Mouse (Mus musculus) midbrain, embryonic 16.5 days (tissue): Measurements from ENCODE around the gene Ehmt1. TPM values are rescaled to one million over a fixed set of nuclear protein-coding genes. Genes with fewer than 3 reads are reported as not detected.

ENCODE experiments used
- ATAC-seq: fragments of 200-750 bp; cut with Nextera tagmentation; 2 replicates; pipeline ENCODE4 v1.8.0; 2017; ENCODE audit warnings: moderate TSS enrichment
- H3K27ac ChIP-seq: fragments of 300-500 bp; sonication (generic); 2 replicates; pipeline ENCODE4 v1.5.1; 2014; ENCODE audit warnings: mild to moderate bottlenecking, low read length, mixed read lengths
- H3K27me3 ChIP-seq: fragments of 300-500 bp; sonication (generic); 2 replicates; pipeline ENCODE4 v1.6.1; 2014; ENCODE audit warnings: low read depth, low read length, mixed read lengths; ENCODE audit not compliant: control insufficient read depth, insufficient read depth
- H3K36me3 ChIP-seq: fragments of 300-500 bp; sonication (generic); 2 replicates; pipeline ENCODE4 v1.6.1; 2014; ENCODE audit warnings: mild to moderate bottlenecking, low read length, moderate library complexity, mixed read lengths; ENCODE audit not compliant: control insufficient read depth, insufficient read depth
- H3K4me1 ChIP-seq: fragments of 300-500 bp; sonication (generic); 2 replicates; pipeline ENCODE4 v1.6.1; 2014; ENCODE audit warnings: mild to moderate bottlenecking, low read length, mixed read lengths; ENCODE audit not compliant: control insufficient read depth, insufficient read depth
- H3K4me2 ChIP-seq: fragments of 300-500 bp; sonication (generic); 2 replicates; pipeline ENCODE4 v1.6.1; 2014; ENCODE audit warnings: mild to moderate bottlenecking, low read length, mixed read lengths
- H3K4me3 ChIP-seq: fragments of 300-500 bp; sonication (generic); 2 replicates; pipeline ENCODE4 v1.5.1; 2014; ENCODE audit warnings: low read depth, mild to moderate bottlenecking, low read length, moderate library complexity, mixed read lengths
- H3K9ac ChIP-seq: fragments of 300-500 bp; sonication (generic); 2 replicates; pipeline ENCODE4 v1.6.1; 2014; ENCODE audit warnings: low read depth, low read length, mixed read lengths
- H3K9me3 ChIP-seq: fragments of 300-500 bp; sonication (generic); replicated peaks from 2 replicates; pipeline ENCODE4 v1.6.1; 2014; ENCODE audit warnings: mild to moderate bottlenecking, low read length, mixed read lengths; ENCODE audit not compliant: control insufficient read depth, poor library complexity, severe bottlenecking
- WGBS: fragments of 180-500 bp; shearing (Covaris S2); extraction: QIAGEN DNeasy Blood & Tissue Kit; methylation state at CpG from one replicate; pipeline ENCODE4 v1.1.7; 2014; 5-methylcytosine and 5-hydroxymethylcytosine counted together
- polyA plus RNA-seq: library from polyadenylated mRNA; unstranded; fragments of >200 nt; fragmentation: Nextera tagmentation; extraction: Ambion mirVana; gene quantifications from 2 replicates; pipeline ENCODE4 v1.2.1, GENCODE M21; 2015

The Ehmt1 gene
- polyA plus RNA-seq, 1 experiment from 2014 or later, result 90.7 TPM

DNA sequence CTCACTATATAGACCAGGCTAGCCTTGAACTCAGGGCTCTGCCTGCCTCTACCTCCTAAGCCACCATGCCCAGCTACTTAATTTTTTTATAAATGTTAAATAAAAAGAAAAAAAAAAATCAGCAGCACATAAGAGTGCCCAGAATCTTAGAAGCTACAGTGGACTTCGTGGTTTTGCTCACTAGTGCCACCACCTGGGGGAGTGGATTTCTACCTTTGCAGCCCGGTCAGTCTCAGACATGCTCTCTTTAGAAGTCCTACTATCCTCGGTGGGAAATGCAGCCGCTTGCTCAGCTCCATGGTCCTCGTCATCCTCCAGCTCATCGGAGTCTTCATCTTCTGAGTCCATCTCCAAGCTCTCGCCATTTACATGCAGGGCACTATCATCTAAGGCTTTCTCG lies 56.4 kb downstream of the Ehmt1 start:
- H3K4me3 ChIP-seq, result no peak overlapping the region
- no peaks in the 10 kb centered on the region for H3K9me3 ChIP-seq
- no peaks in the 10 kb centered on the region for H3K27me3 ChIP-seq
- H3K36me3 ChIP-seq, result peaks cover 11% of the 10 kb centered on the region
- H3K27ac ChIP-seq, result no peak overlapping the region
- H3K4me2 ChIP-seq, result no peak overlapping the region
- no peak for ATAC-seq
- 88% methylated on average over 8 of the region's 8 CpGs for WGBS
- H3K9ac ChIP-seq, result no peak overlapping the region
- no peaks in the 10 kb centered on the region for H3K4me1 ChIP-seq

DNA sequence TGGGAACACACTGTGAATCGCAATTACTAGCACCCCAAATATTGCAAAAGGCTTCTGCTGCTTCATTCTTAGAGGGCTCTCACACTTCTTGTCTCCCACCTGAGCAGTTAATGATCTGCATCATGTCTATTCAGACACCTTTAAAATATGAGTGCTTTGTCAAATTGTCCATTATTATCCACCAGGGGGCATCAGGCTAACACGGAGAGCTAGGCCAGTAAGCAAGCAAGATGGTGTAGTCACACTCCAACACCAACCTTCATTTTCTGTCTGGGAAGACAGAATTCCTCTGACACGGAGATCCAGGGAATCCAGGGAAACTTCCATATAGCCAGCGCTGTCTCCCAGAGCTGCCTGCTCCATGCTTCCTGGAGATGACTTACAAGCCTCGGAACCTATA lies 67.0 kb downstream of the Ehmt1 start:
- H3K9me3 ChIP-seq, result no peaks in the 10 kb centered on the region
- H3K9ac ChIP-seq, result no peak overlapping the region
- no peak overlapping the region for H3K27ac ChIP-seq
- H3K36me3 ChIP-seq, result peaks cover 21% of the 10 kb centered on the region
- no peak overlapping the region for H3K4me3 ChIP-seq
- no peak overlapping the region for H3K4me2 ChIP-seq
- WGBS, result 73% methylated on average over 5 of the region's 5 CpGs
- H3K27me3 ChIP-seq, result no peaks in the 10 kb centered on the region
- H3K4me1 ChIP-seq, result no peaks in the 10 kb centered on the region
- no peak for ATAC-seq

DNA sequence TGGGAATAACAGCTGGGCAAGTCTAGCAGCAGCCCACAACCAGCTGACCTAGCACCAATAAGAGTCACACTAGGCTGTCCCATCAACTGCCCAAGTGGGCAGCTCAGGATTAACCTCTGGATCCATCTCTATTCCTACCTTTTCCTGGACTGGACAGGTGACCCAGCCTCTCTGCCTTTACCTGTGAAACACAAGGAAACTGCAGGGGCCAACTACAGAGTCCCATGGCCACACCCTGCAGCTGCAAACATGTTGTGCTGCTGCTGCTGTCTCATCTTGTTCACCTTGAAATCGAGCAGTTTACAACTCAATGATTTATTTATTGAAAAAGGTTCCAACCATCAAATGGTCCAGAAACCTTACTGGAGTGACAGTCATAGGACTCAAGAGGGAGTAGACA lies 72.9 kb downstream of the Ehmt1 start:
- Histone ChIP-seq H3K9ac (no peak overlapping the region), H3K9me3 (no peaks in the 10 kb centered on the region), H3K4me2 (no peak overlapping the region), H3K36me3 (peaks cover 18% of the 10 kb centered on the region), H3K27me3 (no peaks in the 10 kb centered on the region), H3K4me1 (no peaks in the 10 kb centered on the region), H3K27ac (no peak overlapping the region), H3K4me3 (no peak overlapping the region)
- no peak for ATAC-seq
- 90% methylated on average over 1 of the region's 1 CpGs for WGBS

DNA sequence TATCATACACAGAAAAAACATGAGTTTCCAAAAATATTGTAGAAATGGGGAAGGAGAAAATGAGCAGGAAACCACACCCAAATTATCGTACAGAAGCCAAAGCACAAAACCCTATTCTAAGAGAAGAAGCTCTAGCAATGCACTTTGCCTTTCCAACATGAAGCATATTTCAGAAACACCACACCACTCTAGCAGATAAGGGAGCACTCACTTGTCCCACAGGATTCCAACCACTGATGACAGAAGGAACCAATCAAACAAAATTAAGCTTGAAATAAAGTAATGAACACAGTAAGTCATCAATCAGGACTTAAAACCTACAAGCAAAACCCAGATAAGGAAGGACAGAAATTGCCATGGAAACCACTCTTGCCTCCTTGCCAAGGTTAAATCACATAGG lies 74.2 kb downstream of the Ehmt1 start:
- no peak for ATAC-seq
- WGBS, result 98% methylated on average over 1 of the region's 1 CpGs

DNA sequence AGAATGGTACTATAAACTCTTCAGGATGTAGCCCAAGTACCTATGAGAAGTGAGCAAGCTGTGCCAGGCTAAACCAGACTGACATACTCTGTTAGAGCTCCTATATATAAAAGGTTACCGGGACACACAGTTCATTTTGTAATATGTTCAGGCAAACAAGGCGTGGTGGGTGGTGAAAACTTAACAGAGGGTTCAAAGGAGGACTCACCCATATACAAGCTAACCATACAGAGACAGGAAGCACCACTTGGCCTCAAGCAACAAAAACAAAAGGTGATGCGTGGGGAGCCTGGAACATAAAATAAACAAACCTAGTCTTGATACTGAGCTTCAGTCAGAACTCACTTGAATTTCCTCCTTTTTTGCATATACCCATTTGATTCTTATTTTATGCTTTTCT lies 88.8 kb downstream of the Ehmt1 start:
- no peak overlapping the region for H3K4me3 ChIP-seq
- peaks cover 9% of the 10 kb centered on the region; the same call in 1 of the 2 replicates for H3K36me3 ChIP-seq
- H3K9me3 ChIP-seq, result no peaks in the 10 kb centered on the region
- no peak overlapping the region for H3K27ac ChIP-seq
- no peaks in the 10 kb centered on the region for H3K27me3 ChIP-seq
- no peak for ATAC-seq
- no peak overlapping the region for H3K4me2 ChIP-seq
- no peak overlapping the region for H3K9ac ChIP-seq
- H3K4me1 ChIP-seq, result no peaks in the 10 kb centered on the region
- 86% methylated on average over 3 of the region's 3 CpGs for WGBS

More for the DNA sequence above, 74.2 kb downstream of the Ehmt1 start:
- H3K27ac ChIP-seq, result no peak overlapping the region
- H3K36me3 ChIP-seq, result peaks cover 19% of the 10 kb centered on the region
- H3K27me3 ChIP-seq, result no peaks in the 10 kb centered on the region
- H3K4me2 ChIP-seq, result no peak overlapping the region
- no peaks in the 10 kb centered on the region for H3K9me3 ChIP-seq
- no peaks in the 10 kb centered on the region for H3K4me1 ChIP-seq
- no peak overlapping the region for H3K4me3 ChIP-seq
- H3K9ac ChIP-seq, result no peak overlapping the region

DNA sequence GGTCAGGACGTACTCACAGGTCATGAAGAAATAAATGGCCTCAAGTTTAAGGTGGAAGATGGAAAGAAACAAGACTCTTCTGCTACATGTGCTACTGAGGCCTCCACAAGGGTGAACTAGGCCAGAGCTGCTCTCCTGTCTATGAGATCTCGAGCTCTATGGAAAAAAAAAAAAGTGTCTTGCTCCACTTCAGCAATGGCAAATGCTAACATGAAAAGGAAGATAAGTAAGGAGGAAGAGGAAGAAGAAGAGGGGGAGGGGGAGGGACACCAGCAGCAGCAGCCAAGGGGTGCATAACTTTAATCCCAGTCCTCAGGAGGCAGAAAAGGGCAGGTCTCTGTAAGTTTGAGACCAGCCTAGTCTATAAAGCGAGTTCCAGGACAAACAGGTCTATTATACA lies 109.7 kb downstream of the Ehmt1 start:
- no peak overlapping the region for H3K27ac ChIP-seq
- no peaks in the 10 kb centered on the region for H3K27me3 ChIP-seq
- peaks cover 47% of the 10 kb centered on the region for H3K36me3 ChIP-seq
- no peaks in the 10 kb centered on the region for H3K9me3 ChIP-seq
- no peaks in the 10 kb centered on the region for H3K4me1 ChIP-seq
- 92% methylated on average over 3 of the region's 3 CpGs for WGBS
- no peak overlapping the region for H3K4me2 ChIP-seq
- no peak for ATAC-seq
- H3K4me3 ChIP-seq, result no peak overlapping the region
- H3K9ac ChIP-seq, result no peak overlapping the region

DNA sequence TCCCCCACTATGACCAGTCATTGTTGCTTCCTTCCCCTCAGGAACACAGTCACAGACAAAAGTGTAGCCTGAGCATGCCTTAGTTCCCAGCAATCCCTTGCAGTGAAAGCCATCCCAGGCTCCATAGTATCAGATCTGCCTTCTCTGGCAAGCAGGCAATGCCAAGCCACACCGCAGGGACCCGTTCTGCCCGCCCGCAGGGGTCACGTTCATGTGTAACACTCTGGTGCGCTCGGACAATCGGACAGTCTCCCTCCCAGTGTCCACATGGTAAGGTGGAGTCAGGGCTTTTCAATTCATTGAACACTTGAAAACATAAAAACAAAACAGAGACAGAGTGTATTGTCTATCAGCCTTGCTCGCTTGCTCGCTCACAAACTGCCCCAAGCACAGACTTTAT lies 111.7 kb downstream of the Ehmt1 start:
- Histone ChIP-seq H3K4me2 (no peak overlapping the region), H3K4me1 (no peaks in the 10 kb centered on the region), H3K9me3 (no peaks in the 10 kb centered on the region), H3K9ac (no peak overlapping the region), H3K27ac (no peak overlapping the region), H3K36me3 (peaks cover 51% of the 10 kb centered on the region), H3K4me3 (no peak overlapping the region), H3K27me3 (no peaks in the 10 kb centered on the region)
- 76% methylated on average over 10 of the region's 10 CpGs for whole genome bisulfite sequencing
- ATAC-seq, result no peak

DNA sequence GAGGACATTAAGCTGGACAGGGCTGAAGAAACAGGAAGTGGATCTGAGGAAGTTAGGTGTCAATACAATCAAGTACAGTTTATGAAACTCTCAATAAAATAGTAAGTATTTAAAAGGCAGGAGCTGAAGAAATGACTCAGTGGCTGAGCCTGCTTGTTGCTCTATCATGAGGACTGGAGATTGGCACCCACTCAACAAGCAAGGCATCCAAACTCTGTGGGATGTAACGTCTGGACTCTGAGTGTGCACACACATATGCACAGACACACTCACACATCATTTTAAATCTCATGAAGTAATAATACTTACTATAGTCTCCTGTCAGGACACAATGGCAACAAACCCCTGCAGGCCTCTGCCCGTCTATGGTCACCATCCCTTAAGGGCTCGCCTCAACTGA lies 112.4 kb downstream of the Ehmt1 start:
- no peak overlapping the region for H3K9ac ChIP-seq
- H3K27ac ChIP-seq, result no peak overlapping the region
- H3K27me3 ChIP-seq, result no peaks in the 10 kb centered on the region
- H3K4me1 ChIP-seq, result no peaks in the 10 kb centered on the region
- H3K4me3 ChIP-seq, result no peak overlapping the region
- WGBS, result 91% methylated on average over 3 of the region's 3 CpGs
- H3K9me3 ChIP-seq, result no peaks in the 10 kb centered on the region
- ATAC-seq, result no peak
- peaks cover 52% of the 10 kb centered on the region for H3K36me3 ChIP-seq
- H3K4me2 ChIP-seq, result no peak overlapping the region

DNA sequence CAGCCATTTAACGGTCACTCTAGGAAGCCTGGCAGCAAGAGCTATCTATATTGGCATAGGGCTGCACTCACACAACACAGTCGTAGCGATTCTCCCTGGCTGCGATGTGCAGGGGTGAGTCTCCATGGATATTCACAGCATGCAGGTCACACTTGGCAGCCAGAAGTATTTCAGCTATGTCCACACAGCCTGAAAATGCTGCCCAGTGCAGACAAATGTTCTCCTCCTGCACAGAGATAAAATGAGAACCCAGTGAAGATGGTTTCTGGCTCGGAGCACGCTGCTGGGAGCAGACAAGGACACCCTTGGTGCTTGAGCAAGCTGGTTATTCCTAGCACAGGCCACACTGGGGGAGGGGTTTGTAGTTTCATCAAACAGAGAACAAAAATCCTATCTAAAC lies 113.3 kb downstream of the Ehmt1 start:
- no peak for ATAC-seq
- 83% methylated on average over 6 of the region's 6 CpGs for WGBS
- Histone ChIP-seq H3K4me2 (no peak overlapping the region), H3K27me3 (no peaks in the 10 kb centered on the region), H3K4me3 (no peak overlapping the region), H3K27ac (no peak overlapping the region), H3K4me1 (no peaks in the 10 kb centered on the region), H3K9me3 (no peaks in the 10 kb centered on the region), H3K9ac (no peak overlapping the region), H3K36me3 (peaks cover 57% of the 10 kb centered on the region)

DNA sequence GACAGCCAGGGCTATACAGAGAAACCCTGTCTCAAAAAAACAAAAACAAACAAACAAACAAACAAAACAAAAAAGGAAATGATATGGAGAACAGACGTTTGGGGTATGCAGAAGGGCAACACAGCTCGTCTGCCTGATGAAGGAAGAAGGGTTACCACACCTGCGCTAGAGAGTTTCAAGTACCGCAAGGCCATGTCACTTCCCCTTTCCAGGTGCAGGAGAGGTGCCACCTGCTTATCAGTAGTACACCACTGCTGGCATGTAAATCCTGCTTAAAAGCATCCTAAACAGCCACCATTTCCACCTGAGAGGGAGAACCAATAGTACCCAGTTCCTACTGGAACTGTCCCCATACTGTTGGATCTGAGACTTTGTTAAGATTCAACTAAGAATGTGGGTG lies 113.8 kb downstream of the Ehmt1 start:
- Histone ChIP-seq H3K27ac (no peak overlapping the region), H3K36me3 (peaks cover 62% of the 10 kb centered on the region), H3K9me3 (no peaks in the 10 kb centered on the region), H3K4me3 (no peak overlapping the region), H3K4me2 (no peak overlapping the region), H3K9ac (no peak overlapping the region), H3K4me1 (no peaks in the 10 kb centered on the region), H3K27me3 (no peaks in the 10 kb centered on the region)
- whole genome bisulfite sequencing, result 96% methylated on average over 4 of the region's 4 CpGs
- no peak for ATAC-seq
